Mouse (Mus musculus) brain, embryonic 14.5 days (tissue): ENCODE results near the gene Ttc30a1. TPM values are rescaled to one million over a fixed set of nuclear protein-coding genes. Genes with fewer than 3 reads are reported as not detected.
"Not testable (repeated sequence)": the region's sequence is repeated elsewhere in the genome, so short reads cannot be mapped to it uniquely, and the experiment has no call there.

Source experiments
- DNase-seq: peaks from one replicate; pipeline ENCODE4 v3.0.0-alpha.2; 2011; ENCODE audit warnings: low read depth
- CTCF ChIP-seq: fragments of 200-500 bp; IDR thresholded peaks from 2 replicates; pipeline ENCODE4 v1.5.1; 2012; ENCODE audit warnings: inconsistent platforms, mild to moderate bottlenecking, moderate library complexity, borderline replicate concordance; ENCODE audit not compliant: insufficient read depth, insufficient read length; ENCODE audit errors: extremely low read depth
- POLR2A ChIP-seq: fragments of 200-500 bp; IDR thresholded peaks from 2 replicates; pipeline ENCODE4 v1.6.1; 2012; ENCODE audit warnings: mild to moderate bottlenecking, inconsistent platforms, borderline replicate concordance; ENCODE audit not compliant: poor library complexity, insufficient read depth, insufficient read length, severe bottlenecking; ENCODE audit errors: extremely low read depth
- polyA plus RNA-seq: library from polyadenylated mRNA; depleted of rRNA; stranded (reverse); fragments of >200 nt; gene quantifications from 2 replicates; pipeline ENCODE4 v1.2.3, GENCODE M21; 2012

Gene Ttc30a1
- polyA plus RNA-seq, 1 experiment, result 8.4 TPM

DNA sequence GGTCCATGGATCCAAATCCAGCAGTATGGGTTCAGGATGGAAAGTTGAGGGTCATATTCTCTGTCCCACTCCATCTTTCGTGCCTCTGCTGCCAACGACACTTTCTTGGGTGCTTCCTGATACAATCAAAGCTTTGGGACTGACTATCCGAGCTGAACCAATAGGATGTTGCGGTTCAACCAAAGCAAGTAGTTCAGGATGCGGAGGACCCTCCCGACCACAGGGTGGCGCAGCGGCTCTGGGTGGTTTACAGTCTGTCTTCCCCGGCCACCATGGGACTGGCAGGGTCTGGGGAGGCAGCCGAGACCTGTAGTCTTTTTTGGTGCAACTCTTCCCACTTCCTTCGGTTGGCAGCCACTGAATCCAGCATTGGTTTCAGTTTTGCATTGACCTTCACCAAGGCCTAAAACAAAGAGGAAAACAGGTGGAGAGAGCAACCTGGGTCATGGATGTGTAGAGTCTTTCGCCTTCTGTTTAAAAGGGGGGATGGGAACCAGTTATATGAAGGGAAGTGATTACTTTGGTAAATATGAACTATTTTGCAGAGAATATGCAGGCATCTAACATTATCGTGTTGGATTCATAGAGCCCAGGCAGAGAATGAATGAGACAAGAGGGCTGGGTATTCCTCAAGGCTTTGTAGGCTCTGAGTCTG is 9.2 kb upstream of the Ttc30a1 start:
- DNase-seq, result peak; percentile 52
- TF ChIP-seq POLR2A (no peak), CTCF (peak; percentile 49; the same call in 1 of the 2 replicates)

DNA sequence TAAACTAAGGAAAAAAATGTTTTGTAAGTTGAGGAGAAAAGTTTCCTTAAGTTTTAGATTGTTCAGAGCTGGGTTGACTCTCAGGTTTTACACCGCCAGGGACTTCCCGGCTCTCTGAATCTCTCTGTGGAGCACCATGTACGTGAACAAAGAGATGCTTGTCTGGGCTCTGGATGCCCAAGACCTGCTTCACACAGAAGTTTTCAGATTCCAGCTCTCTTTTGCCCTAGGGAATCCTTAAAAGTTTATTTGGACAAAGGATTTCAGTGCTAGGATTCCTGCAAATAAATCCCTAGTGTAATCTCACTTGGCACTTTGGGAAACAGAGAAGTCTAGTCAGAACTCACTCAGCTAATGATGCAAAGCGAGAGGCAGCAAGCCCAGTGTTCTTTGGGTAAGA is 7.9 kb upstream of the Ttc30a1 start:
- no peak for DNase-seq
- no peak for TF ChIP-seq CTCF

DNA sequence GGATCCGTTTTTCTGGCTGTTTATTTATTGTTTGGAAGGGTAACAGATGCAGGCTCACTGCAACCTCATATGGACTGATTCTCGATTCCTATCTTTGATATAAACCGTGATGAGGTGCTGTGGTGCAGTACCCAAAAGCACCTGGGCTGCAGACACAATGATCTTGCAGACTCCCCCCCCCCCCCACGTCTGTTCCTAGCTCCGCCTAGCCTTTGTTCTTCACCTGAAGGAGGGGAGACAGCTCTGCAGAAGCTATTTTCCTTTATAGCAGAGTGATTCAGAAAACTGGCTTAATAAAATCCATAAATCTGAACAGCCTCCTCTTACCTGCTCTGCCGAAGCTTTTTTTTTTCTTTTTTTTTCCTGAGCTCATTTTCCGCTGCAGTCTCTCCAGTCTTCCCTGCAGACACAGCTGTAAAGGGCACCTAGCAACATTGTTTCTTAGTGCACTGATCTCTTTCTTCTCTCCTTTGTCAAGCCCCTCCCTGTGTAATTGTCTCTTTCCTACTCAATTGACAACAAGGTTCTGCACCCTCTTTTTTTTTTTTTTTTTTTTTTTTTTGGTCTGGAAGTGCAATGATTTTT is 7.1 kb upstream of the Ttc30a1 start:
- TF ChIP-seq CTCF (no peak), POLR2A (no peak)
- DNase-seq, result peak; percentile 71

DNA sequence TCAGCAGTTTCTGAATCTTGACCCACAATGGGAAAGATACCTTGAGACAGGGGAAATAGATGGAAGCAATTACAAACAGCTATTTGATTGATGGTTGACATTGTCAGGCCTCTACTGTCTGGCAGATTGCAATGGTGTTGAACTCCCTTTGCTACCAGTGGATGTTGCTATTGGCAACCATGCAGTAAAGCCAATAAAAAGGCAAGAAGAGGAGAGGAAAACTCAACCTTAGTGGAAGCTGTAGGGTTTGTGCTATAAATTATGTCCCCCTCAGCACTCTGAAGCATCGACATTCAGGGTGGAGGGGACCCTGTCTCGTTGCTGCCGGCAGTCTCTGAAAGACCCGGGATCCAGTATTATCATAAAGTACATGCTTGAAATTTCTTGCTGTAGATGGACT is 6.6 kb upstream of the Ttc30a1 start:
- TF ChIP-seq POLR2A, result no peak
- no peak for TF ChIP-seq CTCF
- peak; percentile 82 for DNase-seq

DNA sequence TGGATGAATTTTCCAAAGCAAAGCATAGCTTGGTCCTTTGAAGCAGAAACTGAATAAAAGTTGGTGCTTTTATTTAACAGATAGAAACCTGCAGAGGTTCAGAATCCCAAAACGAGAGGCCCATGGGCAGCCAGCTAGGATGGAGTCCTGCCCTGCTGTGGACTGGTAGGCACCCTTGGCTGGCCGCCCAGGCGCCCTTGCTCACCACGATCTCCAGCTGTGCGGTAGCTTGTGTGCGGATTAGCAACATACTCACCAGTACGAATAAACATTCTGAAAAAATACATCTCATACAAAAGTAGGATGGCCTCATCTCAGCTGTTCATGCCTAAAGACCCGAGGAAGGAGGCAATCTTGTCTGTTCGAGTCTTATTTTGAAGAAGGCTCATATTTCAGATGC is 6.0 kb upstream of the Ttc30a1 start:
- TF ChIP-seq POLR2A (no peak), CTCF (no peak)
- no peak for DNase-seq

DNA sequence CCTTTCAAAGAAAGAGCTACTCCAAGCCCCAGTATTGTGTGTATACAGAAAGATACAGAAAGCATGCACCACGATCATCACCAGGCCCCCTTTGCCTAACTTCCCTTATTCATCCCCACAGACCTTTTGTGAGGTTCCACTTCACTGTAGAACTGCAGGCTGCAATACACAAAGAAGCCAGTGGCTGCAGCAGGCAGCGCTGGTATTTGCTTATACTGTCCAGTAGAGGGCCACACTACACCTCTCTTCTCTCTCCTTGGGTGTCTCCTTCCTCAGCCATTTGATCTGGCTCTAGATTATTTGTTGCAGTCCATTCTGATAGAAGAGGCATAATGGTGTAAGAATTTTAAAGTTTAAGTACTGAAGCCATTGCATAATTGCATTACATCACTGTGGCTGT is 3.4 kb upstream of the Ttc30a1 start:
- peak; percentile 94 for DNase-seq
- TF ChIP-seq POLR2A (no peak), CTCF (peak; percentile 94)

DNA sequence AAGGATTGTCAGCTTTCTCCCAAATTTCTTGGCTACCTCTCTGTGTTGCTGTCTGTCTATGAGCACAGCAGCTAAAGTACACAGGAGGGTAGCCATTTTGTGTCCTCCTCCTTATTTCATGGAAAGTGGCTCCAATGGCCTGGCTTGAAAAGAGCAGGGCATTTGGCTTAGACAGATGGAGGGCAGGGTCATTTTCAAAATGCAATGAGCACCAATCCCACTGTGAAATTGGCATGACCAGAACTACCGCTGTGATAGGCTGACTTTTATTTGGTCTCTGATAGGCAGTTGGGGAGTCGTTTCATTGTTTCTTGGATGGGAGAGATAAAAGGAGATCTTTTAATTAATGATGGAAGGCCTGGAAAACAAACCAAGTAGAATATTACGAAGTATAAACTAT is 2.1 kb upstream of the Ttc30a1 start:
- DNase-seq, result no peak

DNA sequence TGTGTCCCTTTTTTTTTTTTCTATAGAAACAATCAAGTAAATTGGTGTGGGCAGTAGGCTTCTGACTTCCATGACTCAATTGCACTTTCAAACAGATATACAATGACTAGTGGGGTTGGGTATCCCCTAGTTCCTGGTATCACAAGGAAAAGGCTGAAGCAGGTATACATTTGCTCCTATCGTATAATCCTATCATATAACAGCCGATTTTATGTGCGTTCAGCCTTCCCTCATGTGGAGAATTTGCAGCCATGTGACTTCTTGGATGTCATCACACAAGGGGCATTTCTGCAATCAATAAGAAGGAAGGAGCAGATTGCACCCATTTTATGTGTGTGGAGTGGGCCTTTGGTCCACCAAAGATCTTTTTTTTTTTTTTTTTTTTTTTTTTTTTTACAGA is 1.3 kb upstream of the Ttc30a1 start:
- no peak for DNase-seq
- TF ChIP-seq CTCF (no peak), POLR2A (no peak)

More for the DNA sequence above, 2.1 kb upstream of the Ttc30a1 start:
- TF ChIP-seq POLR2A (no peak), CTCF (no peak)

DNA sequence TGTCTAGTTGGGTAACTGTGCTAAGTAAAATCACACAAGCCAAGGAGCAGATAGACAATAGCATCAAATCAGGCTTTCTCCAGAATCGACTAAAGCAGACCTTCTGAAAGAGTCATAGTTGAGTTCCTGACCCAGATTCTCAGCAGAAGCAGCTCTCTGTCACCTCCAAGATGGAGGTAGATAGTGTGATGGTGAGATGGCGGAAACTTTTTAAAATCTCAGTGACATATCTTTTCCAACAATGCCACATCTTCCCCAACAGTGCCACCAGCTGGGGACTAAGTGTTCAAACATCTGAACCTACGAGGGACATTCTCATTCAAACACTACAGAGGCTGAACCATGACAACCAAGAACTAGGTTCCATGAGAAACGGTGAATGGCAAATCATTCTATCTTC is 859 bp upstream of the Ttc30a1 start:
- DNase-seq, result no peak
- TF ChIP-seq POLR2A (no peak), CTCF (no peak)

DNA sequence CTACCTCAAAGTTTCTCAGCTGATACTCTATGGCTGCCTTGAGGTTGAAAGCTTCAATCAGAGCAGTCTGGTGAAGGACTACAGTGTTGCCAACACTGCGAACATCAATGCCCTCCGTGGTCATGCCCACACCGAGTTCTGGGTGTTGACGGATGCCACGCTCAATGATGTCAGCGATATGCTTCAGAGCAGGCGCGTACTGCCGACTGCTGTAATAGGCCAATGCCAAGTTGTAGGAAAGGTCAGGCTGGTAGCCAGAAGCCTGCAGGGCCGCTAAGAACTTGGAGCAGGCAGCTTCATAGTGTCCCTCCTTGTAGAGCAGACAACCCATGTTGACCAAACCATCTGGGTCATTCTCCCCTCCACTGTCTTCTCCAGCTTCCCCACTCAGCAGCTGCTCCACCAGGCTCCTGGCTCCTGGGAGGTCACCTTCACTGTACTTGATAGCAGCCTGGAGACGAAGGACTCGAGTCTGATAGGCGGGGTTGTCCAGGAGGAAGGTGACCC is 781 bp downstream of the Ttc30a1 start:
- not testable (repeated sequence) for DNase-seq

DNA sequence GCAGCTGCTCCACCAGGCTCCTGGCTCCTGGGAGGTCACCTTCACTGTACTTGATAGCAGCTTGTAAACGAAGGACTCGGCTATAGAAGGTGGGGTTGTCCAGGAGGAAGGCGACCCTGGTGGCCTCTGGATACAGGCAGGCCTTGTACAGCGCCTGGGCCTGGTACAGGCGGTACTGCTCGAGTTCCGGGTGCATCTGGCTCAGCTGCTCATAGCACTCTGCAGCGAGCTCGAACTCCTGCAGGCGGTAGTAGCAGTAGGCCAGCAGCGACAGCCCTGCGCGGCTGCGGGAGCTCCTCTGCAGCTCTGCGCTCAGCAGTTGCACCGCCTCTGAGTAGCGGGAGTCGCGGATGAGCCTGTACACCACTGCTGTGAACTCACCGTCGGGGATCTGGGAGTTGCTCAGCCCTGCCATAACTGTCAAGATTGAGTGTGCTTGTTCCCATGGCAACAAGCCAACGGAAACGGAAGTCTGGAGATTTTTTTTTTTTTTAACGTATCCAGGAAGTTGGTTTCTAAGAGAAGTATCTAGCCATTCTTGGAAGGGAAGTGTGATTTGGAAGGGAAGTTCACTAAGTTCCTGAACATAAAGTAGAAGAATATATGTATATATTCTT is 3.9 kb downstream of the Ttc30a1 start, which contains the start of gene Ttc30a2:
Gene Ttc30a2, minus strand, starts transcription at position 419 of the 617 bp plus-strand sequence.
- DNase-seq, result peak; percentile 71

DNA sequence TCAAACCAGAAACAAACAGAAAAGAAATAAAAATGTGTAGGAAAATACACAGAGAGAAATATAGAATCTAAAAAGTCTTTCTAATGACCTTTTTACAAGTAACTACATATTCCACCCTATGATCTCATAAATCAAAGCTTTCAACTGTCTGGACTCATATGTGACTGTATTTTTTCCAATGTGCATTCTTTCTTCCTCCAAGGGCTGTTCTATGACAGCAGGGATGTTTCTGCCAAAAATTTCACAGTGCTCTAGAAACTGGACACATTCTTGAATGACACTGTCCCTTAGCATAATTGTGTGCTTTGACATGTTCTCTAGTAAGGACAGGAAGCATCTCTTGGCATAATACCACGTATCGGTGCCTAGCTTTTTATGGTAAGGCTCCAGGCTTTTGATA is 5.7 kb downstream of the Ttc30a1 start:
- not testable (repeated sequence) for DNase-seq
